Mouse (Mus musculus) cerebral cortex, adult 2 months (tissue): ENCODE data around the gene Cdkn2aipnl.

Experiments used
- WGBS: fragments of 180-500 bp; shearing (Covaris S2); methylation state at CpG from one replicate; pipeline ENCODE4 v1.1.7; 2018; 5-methylcytosine and 5-hydroxymethylcytosine counted together

Cdkn2aipnl gene

DNA sequence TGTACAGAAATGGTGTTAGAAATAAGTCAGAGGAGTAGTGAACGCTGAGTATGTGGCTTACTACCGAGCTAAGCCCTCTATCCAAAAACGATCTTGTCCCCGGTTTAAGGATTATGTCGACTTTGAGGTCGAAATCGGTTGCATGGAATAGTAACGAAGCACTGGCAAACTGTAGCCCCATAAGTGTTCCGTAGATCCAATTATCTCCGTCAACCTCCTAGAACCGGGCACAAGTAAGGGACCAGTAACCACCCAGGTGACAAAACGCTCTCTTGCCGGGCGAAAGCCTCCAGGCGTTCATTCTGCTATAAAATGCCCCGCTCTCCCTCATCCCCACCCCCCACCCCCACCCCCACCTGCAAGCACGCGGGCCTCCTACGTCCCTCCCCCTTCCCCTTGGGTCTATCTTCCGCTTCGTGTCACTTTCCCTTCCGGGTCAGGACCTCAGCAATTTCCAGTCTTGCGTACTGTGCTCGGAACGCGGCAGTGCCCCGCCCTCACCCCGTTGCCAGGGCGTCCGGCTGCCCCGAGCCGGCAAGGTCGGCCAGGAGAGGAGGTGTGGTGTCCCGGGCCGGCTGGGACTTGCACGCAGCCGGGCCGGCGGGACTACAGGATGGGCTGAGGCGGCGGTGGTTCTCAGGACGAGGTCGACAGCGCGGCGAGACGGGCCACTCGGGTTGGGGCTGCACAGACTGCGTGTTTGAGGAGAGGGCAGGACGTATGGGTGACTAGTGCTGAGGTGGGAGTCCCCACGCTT is 36.5 kb downstream of the Cdkn2aipnl start, which contains the start of gene Cdkl3:
Gene Cdkl3 (plus strand): TSS at position 450 of the 757 bp plus-strand sequence.
- WGBS: under 1% methylated on average over 51 of the region's 51 CpGs

DNA sequence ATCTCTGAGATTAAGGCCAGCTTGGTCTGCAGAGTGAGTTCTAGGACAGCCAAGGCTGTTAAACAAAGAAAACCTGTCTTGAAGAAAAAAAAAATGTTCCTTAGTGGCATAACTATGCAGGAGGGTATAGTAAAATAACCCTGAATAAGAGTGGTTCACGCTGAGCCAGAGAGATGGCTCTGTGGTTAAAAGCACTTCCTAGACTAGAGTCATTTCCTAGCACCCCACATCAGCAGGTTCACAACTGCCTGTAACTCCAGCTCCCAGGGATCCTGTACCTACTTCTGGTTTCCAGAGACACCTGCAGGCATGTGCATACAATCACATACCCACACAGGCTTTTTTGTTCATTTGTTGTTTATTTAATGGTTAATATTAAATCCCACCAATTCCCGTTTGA is 38.1 kb downstream of the Cdkn2aipnl start:
- WGBS: 63% methylated on average over 2 of the region's 2 CpGs

- 87% methylated on average over 11 of the region's 11 CpGs for WGBS
These were observed 43.5 kb downstream of the Cdkn2aipnl start for GRCm38 (mm10) chr11:52011011-52011410.

DNA sequence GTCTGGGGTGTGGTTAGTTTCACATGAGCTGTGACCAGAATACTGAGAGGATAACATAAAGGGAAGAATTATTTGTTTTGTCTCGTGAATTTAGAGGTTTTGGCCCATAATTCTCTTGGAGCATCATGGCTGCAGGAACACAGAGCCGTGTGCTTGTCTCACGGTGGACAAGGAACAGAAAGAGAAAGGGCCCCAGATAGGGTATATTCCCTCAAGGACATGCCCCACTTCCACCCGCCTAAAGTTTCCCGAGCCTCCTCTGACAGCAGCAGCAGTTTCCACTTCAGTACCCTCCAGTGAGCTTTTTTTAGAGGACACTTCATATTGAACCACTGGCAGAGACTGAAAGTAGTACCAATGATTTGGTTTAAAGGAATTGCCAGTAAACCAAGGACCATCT is 44.1 kb downstream of the Cdkn2aipnl start:
- 80% methylated on average over 5 of the region's 5 CpGs for WGBS

GRCm38 (mm10) chr11:52018217-52018616 is 50.8 kb downstream of the Cdkn2aipnl start:
- WGBS: 56% methylated on average over 9 of the region's 9 CpGs
